Mouse (Mus musculus): ENCODE measurements at regions not wholly inside any gene's neighbourhood (a gene's known extent, or its start where the extent isn't known, plus 50 kb on each side); places are given as distances from the start of the nearest gene placed in this dataset.

GRCm38 (mm10) chr16:71247516-71248139 lies 933.9 kb downstream of the Gbe1 start:
- no peak for TF ChIP-seq EP300 (IDR thresholded peaks at IDR 0.05; ENCODE audit: low read depth)
- TF ChIP-seq CTCF (IDR thresholded peaks at IDR 0.05; ENCODE audit: low read depth) = peak; percentile 56
